ENCODE assay signal across 1 mouse cellular context in the genomic region with DNA sequence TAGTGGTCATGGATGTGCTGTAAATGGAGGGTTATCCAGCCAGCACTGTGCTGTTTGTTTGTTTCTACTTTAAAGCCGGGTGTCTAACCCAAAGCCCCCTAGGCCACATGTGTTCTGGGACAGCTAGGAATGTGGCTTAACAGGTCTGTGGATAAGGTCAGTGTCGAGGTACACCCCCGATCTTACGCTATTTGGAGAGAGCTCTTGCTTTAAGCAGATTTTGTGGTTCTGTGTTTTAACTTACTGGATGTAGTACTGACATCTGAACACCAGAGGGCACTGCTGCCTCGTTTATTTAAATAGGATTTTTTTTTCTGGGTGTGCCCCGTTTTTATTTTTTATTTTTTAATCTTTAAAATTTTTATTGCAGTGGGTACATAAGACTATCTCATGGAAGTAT.
TF ChIP-seq lines count a peak whose summit lies in the region.

No protein-coding gene starts in this region.

TF ChIP-seq in CH12.LX, 34 proteins besides CTCF, POLR2A, EP300 and RAD21 (continued from another document):
- TF ChIP-seq CHD2 (IDR thresholded peaks at IDR 0.05; ENCODE audit: low read length) (no peak), RCOR1 (conservative IDR thresholded peaks at IDR 0.05; ENCODE audit: low read depth, low read length) (no peak), ZNF384 (IDR thresholded peaks at IDR 0.05; ENCODE audit: low read depth, low read length) (peak; percentile 96), E2F4 (IDR thresholded peaks at IDR 0.05; ENCODE audit: insufficient replicate concordance, low read depth, low read length) (0 out of 2 replicates have a peak, but pooled peaks have one; percentile 16), ZC3H11A (IDR thresholded peaks at IDR 0.05; ENCODE audit: low read depth, low read length) (peak; percentile 32; the same call in 1 of the 2 replicates), USF2 (conservative IDR thresholded peaks at IDR 0.05; ENCODE audit: low read depth, low read length) (no peak), ETS1 (conservative IDR thresholded peaks at IDR 0.05; ENCODE audit: low read depth, low read length) (no peak), MYC (IDR thresholded peaks at IDR 0.05; ENCODE audit: low read depth, low read length) (peak; percentile 42; the same call in 1 of the 2 replicates), GABPA (IDR thresholded peaks at IDR 0.05; ENCODE audit: insufficient replicate concordance, low read depth, low read length) (no peak), HCFC1 (IDR thresholded peaks at IDR 0.05; ENCODE audit: low read depth, low read length) (0 out of 2 replicates have a peak, but pooled peaks have one; percentile 13), KAT2A (IDR thresholded peaks at IDR 0.05; ENCODE audit: insufficient replicate concordance, low read length) (no peak)
TF ChIP-seq in CH12.LX: peak in this region for 7.
